Mouse (Mus musculus) myocyte (in vitro differentiated cells): ENCODE measurements around the gene Coro1c.

Source experiments
- CEBPB ChIP-seq: IDR thresholded peaks from 2 replicates; pipeline ENCODE4 v1.6.1; 2011; ENCODE audit warnings: mild to moderate bottlenecking, moderate library complexity; ENCODE audit not compliant: poor library complexity, insufficient read depth, severe bottlenecking
- E2F4 ChIP-seq: IDR thresholded peaks from one replicate; pipeline ENCODE4 v1.6.1; 2011; ENCODE audit warnings: mild to moderate bottlenecking, control low read depth, moderate library complexity; ENCODE audit not compliant: insufficient read depth
- MAX ChIP-seq: IDR thresholded peaks from one replicate; pipeline ENCODE4 v1.6.1; 2011; ENCODE audit warnings: low read depth, mild to moderate bottlenecking, control low read depth
- MYOG ChIP-seq, 3 experiments: IDR thresholded peaks; one replicate each; pipeline ENCODE4 v1.6.1; 2011; ENCODE audit warnings: control low read depth in 2 of 3, low read depth in 2 of 3, mild to moderate bottlenecking in 2 of 3; ENCODE audit not compliant: insufficient read length in 2 of 3, control insufficient read depth in 1 of 3, insufficient read depth in 1 of 3
- POLR2A ChIP-seq: IDR thresholded peaks from one replicate; pipeline ENCODE4 v1.6.1; 2011; ENCODE audit warnings: low read depth, mild to moderate bottlenecking, control low read depth, moderate library complexity; ENCODE audit not compliant: insufficient read length
- POLR2AphosphoS2 ChIP-seq: IDR thresholded peaks from one replicate; pipeline ENCODE4 v1.6.1; 2011; ENCODE audit warnings: low read depth, control low read depth; ENCODE audit not compliant: insufficient read length
- REST ChIP-seq: IDR thresholded peaks from one replicate; pipeline ENCODE4 v1.6.1; 2011; ENCODE audit warnings: mild to moderate bottlenecking, control low read depth, moderate library complexity; ENCODE audit not compliant: insufficient read depth, insufficient read length
- SRF ChIP-seq: IDR thresholded peaks from one replicate; pipeline ENCODE4 v1.6.1; 2011; ENCODE audit warnings: low read depth; ENCODE audit not compliant: control insufficient read depth, insufficient read length
- TCF12 ChIP-seq: IDR thresholded peaks from one replicate; pipeline ENCODE4 v1.6.1; 2011; ENCODE audit warnings: mild to moderate bottlenecking, control low read depth; ENCODE audit not compliant: poor library complexity, insufficient read depth, severe bottlenecking
- TCF3 ChIP-seq: IDR thresholded peaks from one replicate; pipeline ENCODE4 v1.6.1; 2011; ENCODE audit warnings: low read depth, control low read depth; ENCODE audit not compliant: insufficient read length
- USF1 ChIP-seq: IDR thresholded peaks from one replicate; pipeline ENCODE4 v1.6.1; 2011; ENCODE audit warnings: low read depth, mild to moderate bottlenecking, control low read depth, moderate library complexity

GRCm38 (mm10) chr5:113840443-113840842 is 68.1 kb downstream of the Coro1c start:
- TF ChIP-seq E2F4 (no peak), MAX (no peak), MYOG (IDR thresholded peaks at IDR 0.05; ENCODE audit: control insufficient read depth in 1 of 3, insufficient read depth in 1 of 3, insufficient read length in 2 of 3, low read depth in 2 of 3) (no peak), POLR2A (no peak), TCF3 (no peak), TCF12 (no peak), POLR2AphosphoS2 (no peak), REST (no peak), USF1 (no peak), SRF (no peak), CEBPB (no peak)
